Mouse (Mus musculus) urinary bladder, postnatal 10 days (tissue): ENCODE data around the gene Gm14391.
"Not testable (repeated sequence)": the region's sequence is repeated elsewhere in the genome, so short reads cannot be mapped to it uniquely, and the experiment has no call there.

Experiments used
- DNase-seq: peaks from one replicate; pipeline ENCODE4 v3.0.0; 2022; ENCODE audit warnings: low spot score

The Gm14391 gene

GRCm38 (mm10) chr2:175206732-175207131, at the start of gene Gm14391:
Gm14391 (minus strand) TSS chr2:175206917.
- not testable (repeated sequence) for DNase-seq

- DNase-seq, result not testable (repeated sequence)
These were observed 27.7 kb downstream of the Gm14391 start for GRCm38 (mm10) chr2:175179008-175179407.

- no peak for DNase-seq
These were observed 30.4 kb downstream of the Gm14391 start for GRCm38 (mm10) chr2:175176312-175176711.

- not testable (repeated sequence) for DNase-seq
These were observed 31.1 kb downstream of the Gm14391 start, which contains the start of gene Gm14443 for GRCm38 (mm10) chr2:175175401-175176180. Gm14443 (minus strand) TSS chr2:175175871.

GRCm38 (mm10) chr2:175174058-175174457, 32.7 kb downstream of the Gm14391 start:
- DNase-seq, result not testable (repeated sequence)

- DNase-seq, result not testable (repeated sequence)
These were observed 33.7 kb downstream of the Gm14391 start for GRCm38 (mm10) chr2:175172906-175173595.

- no peak for DNase-seq
These were observed 34.6 kb downstream of the Gm14391 start for GRCm38 (mm10) chr2:175172123-175172522.

GRCm38 (mm10) chr2:175166870-175167269, 39.8 kb downstream of the Gm14391 start:
- not testable (repeated sequence) for DNase-seq

GRCm38 (mm10) chr2:175165110-175165509, 41.6 kb downstream of the Gm14391 start:
- DNase-seq, result not testable (repeated sequence)

GRCm38 (mm10) chr2:175161438-175161837, 45.3 kb downstream of the Gm14391 start:
- DNase-seq, result not testable (repeated sequence)

- no peak for DNase-seq
These were observed 48.1 kb downstream of the Gm14391 start for GRCm38 (mm10) chr2:175158642-175159041.

- no peak for DNase-seq
These were observed 50.0 kb downstream of the Gm14391 start for GRCm38 (mm10) chr2:175156696-175157095.

GRCm38 (mm10) chr2:175141993-175142295, 64.8 kb downstream of the Gm14391 start, which contains the start of gene Gm14399:
Gm14399 (minus strand) TSS chr2:175142012.
- DNase-seq, result not testable (repeated sequence)

- not testable (repeated sequence) for DNase-seq
These were observed 65.4 kb downstream of the Gm14391 start for GRCm38 (mm10) chr2:175141118-175141992.
